Mouse (Mus musculus): ENCODE results near the gene Dnajc6.

DNA sequence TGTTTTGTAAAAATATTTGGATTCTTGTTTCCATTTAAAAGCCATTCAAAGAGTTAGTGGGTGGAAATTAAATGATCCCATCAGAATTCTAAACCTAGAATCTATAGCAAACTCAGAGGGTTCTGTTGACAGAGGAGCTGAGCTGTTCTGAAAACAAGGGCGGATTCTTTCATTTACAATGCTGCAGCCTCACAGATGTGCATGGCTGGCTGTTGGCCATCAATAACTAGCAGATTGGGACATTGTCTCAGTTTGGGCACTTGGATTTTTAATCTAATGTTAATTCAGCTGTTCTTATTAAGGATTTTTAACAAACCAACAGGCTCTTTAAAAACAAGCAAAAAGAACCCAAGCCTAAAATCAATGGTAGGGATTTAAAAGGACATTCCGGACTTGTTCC, 75.7 kb downstream of the Dnajc6 start:
- TF ChIP-seq GATA1 (IDR thresholded peaks at IDR 0.05; ENCODE audit: low read length) (no peak), TAL1 (IDR thresholded peaks at IDR 0.05; ENCODE audit: low read length) (no peak)
